Mouse (Mus musculus) erythroblast, adult 5-6 weeks (primary cell): Measurements from ENCODE around the gene Lsamp. TPM values are rescaled to one million over a fixed set of nuclear protein-coding genes. Genes with fewer than 3 reads are reported as not detected.

Experiments
- ATAC-seq: replicated peaks from 2 replicates; pipeline ENCODE4 v1.8.0; 2016; ENCODE audit warnings: moderate number of reproducible peaks, mild to moderate bottlenecking, moderate TSS enrichment, inconsistent platforms; ENCODE audit not compliant: poor library complexity, low FRiP score, severe bottlenecking
- total RNA-seq, 2 experiments: library from RNA; stranded (forward) in 1 of 2; stranded (reverse) in 1 of 2; fragments of 150-400 nt in 1 of 2; fragments of 200-764, 138-1000 nt in 1 of 2; gene quantifications; 2 replicates each; pipeline versions ENCODE4 v1.2.3 to v1.2.4; 2015 to 2017; ENCODE audit warnings: low replicate concordance in 2 of 2

Lsamp gene
- total RNA-seq, 2 experiments from 2014 or later, result not detected

DNA sequence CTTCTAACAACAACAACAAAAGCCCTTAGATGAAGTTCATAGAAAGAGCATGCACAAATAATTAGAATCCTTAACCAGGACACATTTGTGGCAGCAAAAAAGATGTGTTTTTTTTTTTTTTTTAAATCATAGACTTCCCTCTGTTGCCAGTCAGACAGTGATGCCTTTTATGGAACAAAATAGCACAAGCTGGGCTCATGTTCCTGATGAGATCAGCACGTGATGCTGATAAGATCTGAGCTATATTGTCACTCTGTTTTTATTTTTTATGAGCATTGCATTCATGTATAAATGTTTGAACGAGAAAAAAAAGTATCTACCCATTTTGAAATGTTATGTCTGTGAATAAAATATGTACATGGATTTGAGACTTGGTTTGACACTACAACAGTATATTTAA is 2118.0 kb downstream of the Lsamp start:
- no peak for ATAC-seq

DNA sequence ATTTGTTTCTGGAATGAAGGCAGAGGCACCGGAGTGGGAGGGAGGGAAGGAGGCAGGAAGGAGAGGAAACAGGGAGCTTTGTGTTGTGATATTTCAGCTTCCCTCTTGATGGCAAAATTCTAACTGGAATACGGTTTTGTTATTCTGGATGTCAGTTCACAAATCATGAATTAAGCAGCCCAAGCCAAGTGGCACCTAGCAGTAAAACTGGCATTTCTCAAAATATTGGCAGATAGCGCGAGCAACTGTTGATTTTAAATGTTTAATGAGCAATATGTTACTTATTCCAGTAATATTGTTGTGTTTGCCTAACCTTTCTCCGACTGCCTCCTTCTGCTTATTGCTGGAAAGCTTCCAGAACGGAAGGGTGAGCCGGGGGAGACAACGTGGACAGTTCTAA is 2118.5 kb downstream of the Lsamp start:
- no peak for ATAC-seq

DNA sequence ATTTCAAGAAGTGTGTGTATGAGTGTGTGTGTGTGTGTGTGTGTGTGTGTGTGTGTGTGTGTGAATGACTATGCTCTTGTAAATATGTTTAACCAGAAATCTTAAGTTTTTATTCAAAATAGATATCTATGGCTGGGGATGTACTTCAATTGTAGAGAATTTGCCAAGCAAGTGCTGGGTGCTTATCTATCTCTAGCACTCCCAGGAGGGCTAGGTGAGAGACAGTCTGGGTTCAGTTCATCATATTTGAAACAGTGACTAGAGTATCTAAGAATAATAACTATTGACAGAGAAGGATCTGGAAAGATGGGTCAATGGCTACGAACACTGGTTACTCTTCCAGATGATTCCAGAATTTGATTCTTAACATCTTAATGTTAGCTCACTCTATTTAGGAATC is 2128.1 kb downstream of the Lsamp start:
- no peak for ATAC-seq

DNA sequence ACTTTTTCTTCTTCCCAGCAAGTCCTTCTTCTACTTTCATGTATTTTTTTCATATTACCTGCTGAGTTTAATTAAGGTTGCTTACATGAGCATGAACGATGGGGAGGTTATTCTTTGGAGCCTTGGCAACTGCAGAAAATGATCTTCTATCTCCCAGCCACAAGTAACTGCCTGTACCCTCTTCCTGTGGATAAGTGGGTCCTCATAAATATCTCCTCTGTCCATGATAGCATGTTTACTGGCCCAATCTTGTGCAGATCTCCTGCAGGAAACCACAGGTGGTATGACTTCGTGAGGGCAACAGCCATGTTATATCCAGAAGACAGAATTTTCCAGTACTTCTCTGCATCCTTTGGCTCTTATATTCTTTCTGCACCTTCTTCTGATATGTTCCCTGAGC is 2129.1 kb downstream of the Lsamp start:
- ATAC-seq, result no peak

DNA sequence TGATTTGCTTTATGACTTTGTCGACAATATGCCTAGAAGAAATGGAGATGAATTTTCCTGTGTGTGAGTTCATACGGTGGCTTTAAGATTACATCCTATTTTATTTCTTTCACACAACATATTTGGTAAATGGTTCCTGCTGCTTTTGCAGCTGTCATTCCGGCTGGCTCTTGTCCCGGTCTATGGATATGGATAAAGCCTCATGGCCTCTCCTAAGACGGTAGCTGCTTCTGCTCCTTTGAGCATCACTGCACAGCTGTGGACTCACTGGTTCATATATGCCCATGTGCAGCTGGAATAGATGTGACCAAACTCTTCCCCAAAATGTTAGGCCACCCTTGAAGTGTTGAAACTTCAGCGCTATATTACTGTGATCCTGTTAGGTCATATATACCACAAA is 2137.6 kb downstream of the Lsamp start:
- no peak for ATAC-seq

DNA sequence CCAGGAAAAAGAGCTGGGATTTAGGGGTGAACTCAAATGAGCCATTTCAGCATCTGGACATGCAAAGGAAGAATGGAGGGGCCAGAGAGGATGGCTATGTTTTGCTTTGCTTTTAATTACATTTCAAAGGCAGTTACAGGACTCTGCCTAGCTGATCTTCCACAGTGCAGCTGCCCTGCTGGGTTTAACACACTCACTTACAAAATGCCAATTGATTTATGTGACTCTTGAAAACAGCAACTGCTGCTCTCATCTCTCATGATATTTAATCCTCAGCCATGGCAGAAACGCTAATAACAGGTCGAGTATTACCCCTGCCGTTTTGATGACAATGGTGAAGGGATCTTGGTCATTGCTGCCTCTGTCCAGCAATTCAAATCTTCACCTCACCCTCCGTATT is 2139.7 kb downstream of the Lsamp start:
- ATAC-seq, result no peak

DNA sequence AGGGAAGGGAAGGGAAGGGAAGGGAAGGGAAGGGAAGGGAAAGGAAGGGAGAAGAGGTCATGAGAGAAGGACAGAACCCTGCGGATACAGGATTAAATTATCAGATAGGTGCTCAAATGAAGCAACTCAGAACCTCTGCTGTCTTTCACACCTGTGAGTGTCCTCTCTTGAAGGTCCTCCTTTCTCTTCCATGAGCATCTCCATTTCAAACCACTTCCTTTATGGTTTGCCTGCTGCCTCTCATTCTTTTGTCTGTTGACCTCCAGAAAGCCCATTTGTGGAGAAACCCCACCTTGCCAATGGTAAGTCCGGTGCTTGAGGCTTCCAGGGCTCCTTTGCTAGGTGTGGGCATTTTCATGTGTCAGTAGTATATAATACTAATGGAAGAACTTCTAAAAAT is 2141.9 kb downstream of the Lsamp start:
- no peak for ATAC-seq

DNA sequence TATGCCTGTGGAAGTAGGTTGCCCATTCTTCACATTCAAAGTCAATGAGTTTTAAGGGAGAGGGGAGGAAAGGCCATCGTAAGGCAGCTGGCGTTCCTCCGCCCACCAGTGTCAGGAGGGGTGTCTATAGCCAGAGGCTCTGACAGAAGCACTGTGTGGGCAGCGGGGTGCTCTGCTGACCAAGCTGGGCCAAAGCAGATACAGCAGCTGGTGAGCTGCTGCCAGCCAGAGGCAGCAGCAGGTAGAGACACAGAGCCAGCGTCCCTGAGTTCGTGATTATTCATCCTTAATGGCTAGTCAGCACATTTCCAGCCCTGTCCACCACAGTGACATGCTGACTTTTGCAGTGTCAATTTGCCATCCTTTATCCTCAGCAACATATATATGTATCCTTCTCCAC is 2163.0 kb downstream of the Lsamp start:
- ATAC-seq, result no peak

DNA sequence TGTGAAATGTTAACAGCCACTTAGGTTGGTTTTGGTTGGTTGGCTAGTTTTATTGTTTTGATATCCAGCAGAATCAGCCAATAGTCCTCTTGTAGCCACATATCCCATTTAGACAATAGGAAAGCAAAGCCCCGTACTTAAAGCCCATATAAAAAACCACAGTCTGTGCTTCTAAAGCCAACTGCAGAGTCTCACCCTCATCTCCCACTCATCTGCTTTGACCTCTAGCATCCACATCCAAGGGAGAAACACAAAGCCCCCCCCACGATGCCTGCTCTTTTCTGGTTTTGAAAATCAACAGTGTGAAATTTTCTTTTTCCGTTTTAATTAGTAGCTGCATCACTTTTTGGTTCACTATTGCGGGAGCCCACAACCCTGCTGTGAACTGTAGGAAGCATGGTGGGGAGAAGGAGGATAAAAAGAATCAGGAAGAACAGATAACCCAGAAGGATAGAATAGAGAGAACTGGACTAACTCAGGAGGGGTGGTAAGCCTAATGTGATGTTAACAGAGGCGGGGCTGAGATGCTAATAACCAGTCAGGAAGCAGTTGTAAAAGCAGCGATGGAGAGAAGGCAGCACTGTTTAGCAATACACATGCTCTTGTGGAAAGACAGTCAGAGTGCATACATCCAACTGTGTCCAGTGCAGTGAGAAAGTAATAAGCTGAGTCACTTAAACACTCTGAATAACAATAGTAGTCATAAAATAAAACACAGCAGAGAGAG is 2165.2 kb downstream of the Lsamp start:
- ATAC-seq, result no peak

DNA sequence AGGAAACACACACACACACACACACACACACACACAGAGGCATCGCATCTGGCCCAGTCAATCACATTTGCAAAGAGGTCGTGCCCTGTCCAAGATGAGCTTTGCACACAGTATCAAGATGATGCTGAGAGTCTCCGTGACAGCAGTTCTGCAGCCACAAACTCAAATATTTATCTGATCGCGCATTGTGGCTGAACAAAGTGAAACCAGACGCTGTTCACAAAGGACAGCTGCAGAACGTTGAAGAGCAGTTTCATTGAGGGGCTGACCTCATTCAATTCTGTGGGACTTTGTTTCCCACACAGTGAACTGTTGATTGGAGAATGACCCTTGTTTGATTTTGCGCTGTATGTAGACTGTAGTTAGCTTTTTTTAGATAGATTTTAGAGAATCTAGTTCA is 2168.5 kb downstream of the Lsamp start:
- no peak for ATAC-seq

DNA sequence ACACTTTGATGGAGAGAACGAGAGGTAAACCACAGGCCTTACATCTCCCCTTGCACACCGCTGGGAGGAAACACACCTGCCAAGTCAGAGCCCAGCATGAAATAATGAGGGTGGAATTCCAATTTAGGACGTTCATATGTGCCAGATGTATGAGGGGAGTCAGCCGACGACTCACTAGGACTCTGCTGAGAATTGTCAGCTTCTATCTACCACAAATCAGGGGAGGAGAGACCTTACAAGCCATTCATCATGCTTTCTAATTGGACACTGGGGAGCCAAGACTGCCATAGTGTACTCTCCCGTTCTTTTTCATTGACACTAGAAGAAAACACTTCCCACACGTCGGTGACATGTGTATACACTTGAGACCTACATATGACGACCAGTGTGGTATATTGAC is 2173.7 kb downstream of the Lsamp start:
- no peak for ATAC-seq

DNA sequence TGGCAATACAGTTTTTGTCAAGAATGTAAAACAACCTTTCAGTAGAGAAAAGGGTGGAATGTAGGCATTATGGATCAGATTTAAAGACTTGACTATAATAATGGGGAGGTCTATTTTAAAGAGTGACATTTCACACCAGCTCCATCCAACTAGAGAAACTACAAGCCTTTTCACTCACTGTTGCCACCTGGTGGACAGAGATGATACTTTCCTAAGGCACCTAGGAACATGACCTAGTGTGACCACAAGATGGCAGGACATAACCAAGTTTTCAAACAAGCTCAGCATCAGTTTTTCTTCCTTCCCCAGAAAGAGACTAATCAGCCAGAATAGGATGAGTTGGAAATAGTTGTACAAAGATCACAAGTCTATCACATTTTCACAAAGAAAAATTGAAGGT is 2180.8 kb downstream of the Lsamp start:
- ATAC-seq, result peak; percentile 84

DNA sequence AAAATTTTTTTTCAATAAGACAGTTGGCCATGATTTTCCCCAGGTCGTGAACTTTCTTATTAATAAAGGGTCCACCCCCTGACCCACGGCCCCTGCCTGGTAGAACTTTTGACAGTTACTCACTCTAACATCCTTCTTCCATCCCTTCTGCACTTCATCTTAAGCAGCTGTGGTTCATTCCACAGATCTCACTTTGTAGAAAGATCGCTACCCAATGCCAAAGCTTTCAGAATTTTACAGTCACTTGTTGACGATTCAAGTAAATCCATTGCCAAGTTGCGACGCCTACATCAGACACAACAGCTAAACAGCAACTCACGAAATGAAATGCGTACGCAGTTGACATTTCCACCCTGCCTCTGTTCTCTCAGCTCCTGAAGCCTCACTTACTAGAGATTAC is 2184.1 kb downstream of the Lsamp start:
- no peak for ATAC-seq

DNA sequence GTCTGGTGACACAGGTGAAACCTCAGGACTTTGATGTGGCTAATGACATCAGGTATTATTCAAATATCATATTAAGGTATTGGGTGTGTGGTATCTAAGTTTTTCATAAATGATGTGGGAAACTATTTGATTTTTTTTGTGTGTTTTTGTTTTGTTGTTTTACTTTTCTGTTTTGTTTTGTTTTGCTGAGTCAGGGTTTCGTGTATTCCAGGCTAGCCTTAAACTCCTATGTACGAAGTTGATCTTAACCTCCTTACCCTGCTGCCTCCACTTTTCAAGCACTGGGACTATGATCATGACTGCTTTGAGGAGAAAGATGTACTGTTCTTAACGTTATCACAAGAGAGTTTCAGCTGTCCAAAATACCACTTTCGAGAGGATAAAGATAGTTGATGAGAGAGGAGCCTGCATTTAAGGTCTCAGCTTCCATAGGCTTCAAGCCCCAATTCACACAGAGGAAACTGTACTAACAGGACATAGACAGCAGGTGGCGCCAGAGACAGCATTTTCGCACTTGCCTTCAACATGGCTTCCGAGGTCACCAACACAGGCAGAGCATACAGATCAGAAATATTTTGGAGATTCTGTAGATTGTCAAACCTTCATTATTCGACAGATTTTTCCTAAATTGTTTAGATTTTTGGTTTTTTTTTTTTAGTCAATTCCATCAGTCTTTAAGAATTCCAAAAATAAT is 2185.4 kb downstream of the Lsamp start:
- ATAC-seq, result no peak

DNA sequence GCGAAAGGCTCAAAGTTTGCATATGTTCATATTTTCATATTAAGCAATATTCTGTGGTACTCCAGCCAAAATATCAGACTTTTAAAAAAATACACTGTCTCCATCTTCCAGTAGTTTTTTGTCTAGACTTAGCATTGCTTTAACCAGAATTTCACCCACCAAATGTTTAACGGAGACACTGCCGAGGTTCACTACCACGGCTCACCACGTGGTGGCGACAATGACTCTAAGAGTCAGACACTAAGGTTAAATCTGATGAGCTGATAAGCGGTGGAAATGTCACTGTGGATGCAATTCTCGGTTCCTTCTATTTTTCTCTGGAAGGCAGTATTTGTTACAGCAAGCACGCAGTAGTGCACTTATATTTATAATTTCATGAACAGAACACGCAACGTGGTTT is 2188.3 kb downstream of the Lsamp start:
- ATAC-seq, result no peak

DNA sequence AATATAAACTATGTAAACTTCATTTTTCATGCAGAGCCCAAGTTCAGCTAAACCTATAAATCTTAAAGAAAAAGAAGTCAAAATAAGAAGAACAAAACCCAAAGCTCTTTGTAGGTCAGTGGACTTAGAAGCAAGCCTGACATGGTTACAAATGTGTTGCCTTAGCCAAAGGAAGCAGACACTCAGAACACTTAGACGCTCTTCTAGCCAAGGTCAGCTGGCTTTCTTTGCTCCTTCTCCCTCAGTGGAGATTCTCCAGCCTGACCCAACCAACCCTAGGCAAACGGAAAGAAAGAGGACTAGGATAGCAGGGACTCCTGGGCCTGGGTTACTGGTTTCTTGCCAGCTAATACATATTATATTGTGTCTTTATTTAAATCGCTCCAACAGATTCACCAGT is 2194.7 kb downstream of the Lsamp start:
- ATAC-seq, result no peak

DNA sequence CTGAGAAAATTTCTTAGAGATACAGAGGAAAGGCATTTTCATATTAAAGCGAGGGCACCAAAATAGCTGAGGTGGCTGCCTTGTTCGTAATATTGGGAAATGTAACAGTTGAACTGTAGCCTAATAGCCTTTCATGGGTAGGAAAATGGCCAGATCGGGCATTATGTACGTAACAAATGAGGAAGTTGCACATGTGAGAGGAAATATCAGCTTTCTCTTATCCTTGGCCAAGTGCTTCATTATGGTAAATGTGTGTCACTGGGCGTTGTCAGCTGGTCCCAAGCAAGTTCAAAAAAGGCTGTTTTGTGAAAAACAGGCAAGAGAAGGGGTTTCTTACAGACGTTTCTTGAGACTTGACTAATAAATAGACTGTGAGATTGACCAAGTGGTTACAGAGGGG is 2195.9 kb downstream of the Lsamp start:
- ATAC-seq, result no peak

DNA sequence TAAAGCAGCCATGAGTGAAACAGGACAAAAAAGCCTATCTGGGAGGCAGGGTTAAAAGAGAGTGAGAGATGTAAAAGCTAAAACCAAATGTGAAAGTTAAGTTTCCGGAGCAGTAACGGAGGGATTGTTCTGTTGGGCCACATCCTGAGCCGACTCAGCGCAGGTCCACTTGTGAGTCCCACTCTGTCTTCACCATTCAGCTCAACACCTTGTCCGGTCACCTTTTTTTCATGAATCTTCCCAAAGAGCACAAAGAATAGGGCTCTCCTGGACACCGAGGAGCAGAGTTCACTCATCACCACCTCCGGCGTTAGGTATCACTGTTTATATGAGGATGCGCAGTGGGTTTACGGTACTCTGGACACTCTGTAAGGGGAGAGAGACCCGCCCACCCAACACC is 2196.3 kb downstream of the Lsamp start:
- ATAC-seq, result no peak

DNA sequence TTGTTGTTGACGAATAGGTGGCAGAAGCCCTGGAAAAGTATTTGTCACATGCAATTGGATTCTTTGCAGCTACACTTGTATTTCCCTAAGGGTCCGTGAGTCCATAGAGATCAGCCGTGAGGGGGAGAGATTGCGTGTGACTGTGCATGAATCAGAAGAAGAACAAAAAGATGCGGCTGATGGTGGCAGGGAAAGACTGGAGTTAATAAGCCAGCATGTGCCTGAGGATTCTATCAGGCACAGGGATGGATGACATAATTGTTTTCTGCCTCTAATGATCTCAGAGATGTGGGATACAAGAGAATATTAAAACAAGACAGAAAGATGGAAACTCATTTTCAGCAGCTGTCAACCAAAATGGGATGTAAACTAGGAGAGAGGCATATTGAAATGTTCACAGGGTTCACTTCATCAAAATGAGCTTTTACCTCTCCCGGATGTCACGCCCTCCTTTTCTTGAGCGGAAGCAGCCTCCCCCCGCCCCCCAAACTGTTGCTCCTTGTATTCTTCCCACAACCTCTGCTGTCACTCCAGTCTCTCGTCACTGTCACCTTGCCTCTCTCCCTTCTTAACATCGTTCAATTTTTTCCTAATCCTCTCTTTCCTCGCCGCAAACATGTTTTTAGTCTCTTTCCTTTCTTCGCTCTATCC is 2205.4 kb downstream of the Lsamp start:
- ATAC-seq, result no peak

DNA sequence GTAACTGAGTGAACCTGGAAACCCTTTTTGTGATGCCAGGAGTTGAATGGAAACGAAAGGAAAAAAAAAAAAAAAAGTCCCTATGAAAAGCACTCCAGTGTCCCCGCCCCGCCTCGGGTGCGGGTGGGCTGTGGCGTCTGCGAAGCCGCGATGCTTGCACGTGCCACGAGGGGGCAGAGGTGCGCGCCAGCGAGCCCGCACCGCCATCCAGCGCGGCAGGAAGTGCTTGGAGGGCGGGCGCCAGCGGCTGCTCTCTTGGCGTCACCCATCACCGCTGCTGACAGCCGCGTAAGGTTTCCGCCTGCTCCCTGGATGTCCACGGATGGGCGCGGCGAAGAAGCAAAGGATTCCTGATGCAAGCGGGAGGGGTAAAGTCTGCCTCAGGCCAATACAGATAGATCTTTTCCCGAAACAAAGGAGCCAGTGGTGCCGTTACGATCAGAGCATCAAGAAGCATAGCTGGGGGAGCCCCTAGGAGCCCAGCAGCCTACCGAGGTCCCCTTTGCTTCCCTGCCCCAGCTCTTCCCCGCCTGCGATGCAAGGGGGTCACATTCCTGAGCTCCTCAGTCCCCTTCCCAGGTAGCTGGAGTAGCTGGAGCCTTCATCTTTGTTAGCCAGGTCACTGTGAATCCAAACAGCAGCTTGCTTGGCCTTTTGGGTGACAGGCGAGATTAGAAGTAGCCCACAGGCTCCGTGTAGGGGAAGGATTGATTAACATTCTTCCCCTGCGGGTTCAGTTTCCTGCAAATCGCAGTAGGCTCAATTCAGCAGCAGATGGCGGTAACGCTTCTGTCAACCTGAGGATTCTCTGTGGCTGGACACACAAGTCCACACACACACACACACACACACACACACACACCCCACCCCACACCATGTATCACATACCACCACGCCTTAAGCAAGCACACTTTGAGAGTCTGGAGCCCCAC is 2206.2 kb downstream of the Lsamp start:
- ATAC-seq, result peak; percentile 49; the same call in 1 of the 2 replicates
